Comparison of ENCODE assay signal across 24 mouse cellular contexts in genomic region chr4:141420886-141421285, GRCm38 (mm10). TPM values are rescaled to one million over a fixed set of nuclear protein-coding genes. Genes with fewer than 3 reads are reported as not detected.
DNase-seq lines count a peak whose midpoint lies in the region; ATAC-seq and TF ChIP-seq lines count a peak whose summit lies in the region.
"Had no signal": no experiment of that assay in that cellular context is flagged by ENCODE, and none has a peak within 500 bp of the region (broad histone marks: within the 10 kb centered on the region; RNA-seq: fewer than 3 reads in every experiment).

No protein-coding gene starts in this region.

- 0 out of 2 replicates have a peak, but pooled peaks cover 2% of the 10 kb centered on the region for H3K9me3 ChIP-seq in limb, embryonic 13.5 days
- H3K9me3 ChIP-seq in limb, embryonic 10.5 days (replicated peaks), result no peaks in the 10 kb centered on the region
- H3K9me3 ChIP-seq in stomach, postnatal 0 days (ENCODE audit: control insufficient read depth, low read length), result no peaks in the 10 kb centered on the region
- H3K9me3 ChIP-seq: forebrain, embryonic 13.5 days; liver, embryonic 12.5 days; megakaryocyte, embryonic 14.5 days; midbrain, embryonic 15.5 days had no signal

- TF ChIP-seq CTCF in gastrocnemius, adult 2 months (IDR thresholded peaks at IDR 0.05), result no peak
- TF ChIP-seq CTCF in stomach, postnatal 0 days (IDR thresholded peaks at IDR 0.05; ENCODE audit: low read depth), result no peak

- peaks cover 30% of the 10 kb centered on the region for H3K4me1 ChIP-seq in limb, embryonic 13.5 days
- peaks cover 34% of the 10 kb centered on the region for H3K4me1 ChIP-seq in limb, embryonic 10.5 days
- H3K4me1 ChIP-seq in stomach, postnatal 0 days (replicated peaks; ENCODE audit: control insufficient read depth, insufficient read depth), result peaks cover 4% of the 10 kb centered on the region; the same call in 1 of the 2 replicates

- H3K27me3 ChIP-seq in limb, embryonic 13.5 days, result peaks cover 28% of the 10 kb centered on the region
- H3K27me3 ChIP-seq in limb, embryonic 10.5 days (ENCODE audit: low read depth, poor library complexity, severe bottlenecking), result peaks cover 53% of the 10 kb centered on the region
- H3K27me3 ChIP-seq in stomach, postnatal 0 days (ENCODE audit: control insufficient read depth, insufficient read depth, low read length), result no peaks in the 10 kb centered on the region
- H3K27me3 ChIP-seq: midbrain, embryonic 15.5 days had no signal

- WGBS in limb, embryonic 13.5 days, result 35% methylated on average over 9 of the region's 9 CpGs
- WGBS in limb, embryonic 10.5 days, result 41% methylated on average over 9 of the region's 9 CpGs
- WGBS in stomach, postnatal 0 days, result 53% methylated on average over 9 of the region's 9 CpGs

- H3K9ac ChIP-seq in limb, embryonic 13.5 days, result peak overlapping the region; percentile 51; the same call in 1 of the 2 replicates
- peak overlapping the region; percentile 69; the same call in 1 of the 2 replicates for H3K9ac ChIP-seq in stomach, postnatal 0 days (ENCODE audit: low read length)
- H3K9ac ChIP-seq: forebrain, embryonic 13.5 days; liver, embryonic 12.5 days; midbrain, embryonic 15.5 days had no signal

- no peak for ATAC-seq in limb, embryonic 13.5 days (ENCODE audit: low FRiP score, low read depth)
- no peak for ATAC-seq in stomach, postnatal 0 days (ENCODE audit: low FRiP score, low TSS enrichment)
- ATAC-seq: forebrain, embryonic 13.5 days; hindbrain, embryonic 16.5 days; liver, embryonic 12.5 days; midbrain, embryonic 15.5 days had no signal

- peak overlapping the region; percentile 92 for H3K27ac ChIP-seq in gastrocnemius, adult 2 months
- H3K27ac ChIP-seq in limb, embryonic 13.5 days, result no peak overlapping the region
- H3K27ac ChIP-seq in limb, embryonic 10.5 days, result no peak overlapping the region
- peak overlapping the region; percentile 74 for H3K27ac ChIP-seq in stomach, postnatal 0 days (replicated peaks)
- H3K27ac ChIP-seq: forebrain, embryonic 13.5 days; liver, embryonic 12.5 days; midbrain, embryonic 15.5 days had no signal

- H3K4me3 ChIP-seq in gastrocnemius, adult 2 months, result peak overlapping the region; percentile 75
- H3K4me3 ChIP-seq in limb, embryonic 13.5 days, result no peak overlapping the region
- no peak overlapping the region for H3K4me3 ChIP-seq in limb, embryonic 10.5 days
- H3K4me3 ChIP-seq in stomach, postnatal 0 days (ENCODE audit: low read depth, low read length), result no peak overlapping the region
- H3K4me3 ChIP-seq: forebrain, embryonic 13.5 days; liver, embryonic 12.5 days; megakaryocyte, embryonic 14.5 days; midbrain, embryonic 15.5 days had no signal

- intact Hi-C loops in gastrocnemius, adult 2 months (cut with DNase I), result no loop called here
- intact Hi-C loops in gastrocnemius, postnatal 14 days (cut with DNase I; ENCODE audit: low total_unique reads), result no loop called here
- intact Hi-C loops in left cerebral cortex, postnatal 25 days (cut with DNase I), result no loop called here

- TF ChIP-seq EP300 in stomach, postnatal 0 days (optimal IDR thresholded peaks at IDR 0.05), result no peak

- H3K4me2 ChIP-seq in limb, embryonic 13.5 days (replicated peaks), result no peak overlapping the region
- H3K4me2 ChIP-seq in stomach, postnatal 0 days (replicated peaks; ENCODE audit: low read depth), result no peak overlapping the region
- H3K4me2 ChIP-seq: forebrain, embryonic 13.5 days; liver, embryonic 12.5 days; midbrain, embryonic 15.5 days had no signal

- H3K36me3 ChIP-seq in limb, embryonic 13.5 days, result no peaks in the 10 kb centered on the region
- H3K36me3 ChIP-seq in limb, embryonic 10.5 days, result no peaks in the 10 kb centered on the region
- H3K36me3 ChIP-seq in stomach, postnatal 0 days (ENCODE audit: control insufficient read depth, insufficient read depth, low read length), result no peaks in the 10 kb centered on the region
- H3K36me3 ChIP-seq: liver, embryonic 12.5 days; midbrain, embryonic 15.5 days had no signal

- DNase-seq in gastrocnemius, adult 2 months, result no peak
- DNase-seq in gastrocnemius, postnatal 14 days, result no peak
- DNase-seq in limb, embryonic 10.5 days (ENCODE audit: low spot score), result no peak
- DNase-seq in heart, postnatal 4 days, result peak; percentile 58
- no peak for DNase-seq in stomach, postnatal 0 days (ENCODE audit: low spot score)
- no peak for DNase-seq in left cerebral cortex, postnatal 25 days (ENCODE audit: low spot score in 2 of 2)
- DNase-seq in urinary bladder, adult 2 months (ENCODE audit: low spot score), result no peak
- DNase-seq: adrenal gland, adult 8-10 months; cerebellum, adult 11 months; embryo, embryonic 11 days; kidney, adult 8-10 months; layer of hippocampus, postnatal 36 days; right cerebral cortex, adult 18-20 months; thymus, postnatal 25 days had no signal

RNA-seq across cellular contexts. Expression of gene Hspb7, which starts 0.3 kb away (rescaled TPM):
- 100 to 1,000 TPM; 223 to 468 TPM for total RNA-seq in gastrocnemius, adult 2 months (2021)
- 100 to 1,000 TPM; 218 to 313 TPM for total RNA-seq in gastrocnemius, postnatal 14 days (2021)
- 0.06 and 0.10 TPM in 2 replicates for polyA plus RNA-seq in limb, embryonic 13.5 days (2015; fragmentation: Nextera tagmentation; extraction: Ambion mirVana)
- polyA plus RNA-seq in limb, embryonic 10.5 days (2016; fragmentation: Nextera tagmentation; extraction: Ambion mirVana), result 0.05 and 0.06 TPM in 2 replicates
- 100 to 1,000 TPM; 865 to 923 TPM for total RNA-seq in heart, postnatal 4 days (2021)
- polyA plus RNA-seq in stomach, postnatal 0 days (2015; fragmentation: Nextera tagmentation; extraction: Ambion mirVana), result 2.3 and 3.5 TPM in 2 replicates
- total RNA-seq in left cerebral cortex, postnatal 25 days (2021), result under 1 TPM; 0.39 to 0.66 TPM
- 30.6 and 48.4 TPM in 2 replicates for polyA plus RNA-seq in urinary bladder, adult 2 months (2012; rRNA removed)
- total RNA-seq: layer of hippocampus, postnatal 36 days; MEL had no signal
- polyA plus RNA-seq: forebrain, embryonic 13.5 days; midbrain, embryonic 15.5 days had no signal

RNA-seq across cellular contexts. Expression of gene Clcnkb, which starts 5.1 kb away (rescaled TPM):
- under 1 TPM in 1 of 2 experiments, not detected in 1; 0.25 TPM for total RNA-seq in gastrocnemius, adult 2 months (2021)
- under 1 TPM; 0.31 to 0.80 TPM for total RNA-seq in gastrocnemius, postnatal 14 days (2021)
- not detected in 2 replicates for polyA plus RNA-seq in limb, embryonic 13.5 days (2015; fragmentation: Nextera tagmentation; extraction: Ambion mirVana)
- polyA plus RNA-seq in limb, embryonic 10.5 days (2016; fragmentation: Nextera tagmentation; extraction: Ambion mirVana), result not detected in 2 replicates
- 1 to 10 TPM in 1 of 2 experiments, under 1 TPM in 1; 0.61 to 1.3 TPM for total RNA-seq in heart, postnatal 4 days (2021)
- not detected in 2 replicates for polyA plus RNA-seq in stomach, postnatal 0 days (2015; fragmentation: Nextera tagmentation; extraction: Ambion mirVana)
- total RNA-seq in left cerebral cortex, postnatal 25 days (2021), result not detected
- 0.30 TPM in 1 of 2 replicates, not detected in the other for polyA plus RNA-seq in urinary bladder, adult 2 months (2012; rRNA removed)
- total RNA-seq: adrenal gland, adult 8-10 months; layer of hippocampus, postnatal 36 days; MEL had no signal
- polyA plus RNA-seq: forebrain, embryonic 13.5 days; hindbrain, embryonic 16.5 days; liver, embryonic 12.5 days; midbrain, embryonic 15.5 days; small intestine, adult 2 months had no signal

RNA-seq across cellular contexts. Expression of gene Srarp, which starts 15.0 kb away (rescaled TPM):
- 1 to 10 TPM in 1 of 2 experiments, under 1 TPM in 1; 0.92 to 1.6 TPM for total RNA-seq in gastrocnemius, adult 2 months (2021)
- total RNA-seq in gastrocnemius, postnatal 14 days (2021), result not detected
- not detected in 2 replicates for polyA plus RNA-seq in limb, embryonic 13.5 days (2015; fragmentation: Nextera tagmentation; extraction: Ambion mirVana)
- not detected in 2 replicates for polyA plus RNA-seq in limb, embryonic 10.5 days (2016; fragmentation: Nextera tagmentation; extraction: Ambion mirVana)
- total RNA-seq in heart, postnatal 4 days (2021), result not detected
- polyA plus RNA-seq in stomach, postnatal 0 days (2015; fragmentation: Nextera tagmentation; extraction: Ambion mirVana), result not detected in 2 replicates
- 1 to 10 TPM; 4.7 to 6.0 TPM for total RNA-seq in left cerebral cortex, postnatal 25 days (2021)
- 0.81 and 0.85 TPM in 2 replicates for polyA plus RNA-seq in urinary bladder, adult 2 months (2012; rRNA removed)
- total RNA-seq: MEL had no signal
- polyA plus RNA-seq: forebrain, embryonic 13.5 days; liver, embryonic 12.5 days; lung, embryonic 16.5 days; small intestine, adult 2 months had no signal

RNA-seq across cellular contexts. Expression of gene Clcnka, which starts 22.4 kb away (rescaled TPM):
- not detected for total RNA-seq in gastrocnemius, adult 2 months (2021)
- 1 to 10 TPM; 1.2 to 1.8 TPM for total RNA-seq in gastrocnemius, postnatal 14 days (2021)
- polyA plus RNA-seq in limb, embryonic 13.5 days (2015; fragmentation: Nextera tagmentation; extraction: Ambion mirVana), result 0.23 and 0.36 TPM in 2 replicates
- polyA plus RNA-seq in limb, embryonic 10.5 days (2016; fragmentation: Nextera tagmentation; extraction: Ambion mirVana), result 0.13 and 0.19 TPM in 2 replicates
- total RNA-seq in heart, postnatal 4 days (2021), result not detected
- polyA plus RNA-seq in stomach, postnatal 0 days (2015; fragmentation: Nextera tagmentation; extraction: Ambion mirVana), result 0.08 TPM in 1 of 2 replicates, not detected in the other
- not detected for total RNA-seq in left cerebral cortex, postnatal 25 days (2021)
- not detected in 2 replicates for polyA plus RNA-seq in urinary bladder, adult 2 months (2012; rRNA removed)
- total RNA-seq: adrenal gland, adult 8-10 months; layer of hippocampus, postnatal 36 days; left cerebral cortex, postnatal 36 days; MEL had no signal
- polyA plus RNA-seq: liver, embryonic 12.5 days; midbrain, embryonic 15.5 days; small intestine, adult 2 months had no signal

RNA-seq across cellular contexts. Expression of gene Zbtb17, which starts 23.6 kb away (rescaled TPM):
- 10 to 100 TPM; 30.2 to 30.6 TPM for total RNA-seq in gastrocnemius, adult 2 months (2021)
- total RNA-seq in gastrocnemius, postnatal 14 days (2021), result 10 to 100 TPM; 16.2 to 16.7 TPM
- 48.6 and 48.7 TPM in 2 replicates for polyA plus RNA-seq in limb, embryonic 13.5 days (2015; fragmentation: Nextera tagmentation; extraction: Ambion mirVana)
- polyA plus RNA-seq in limb, embryonic 10.5 days (2016; fragmentation: Nextera tagmentation; extraction: Ambion mirVana), result 60.6 and 66.5 TPM in 2 replicates
- total RNA-seq in heart, postnatal 4 days (2021), result 10 to 100 TPM; 19.2 to 21.7 TPM
- polyA plus RNA-seq in stomach, postnatal 0 days (2015; fragmentation: Nextera tagmentation; extraction: Ambion mirVana), result 13.3 and 16.8 TPM in 2 replicates
- total RNA-seq in left cerebral cortex, postnatal 25 days (2021), result 10 to 100 TPM; 42.1 to 43.3 TPM
- 23.4 and 26.3 TPM in 2 replicates for polyA plus RNA-seq in urinary bladder, adult 2 months (2012; rRNA removed)

Comparison
In these comparisons a context has a peak if more than half of its experiments do, and no peak if none do; other contexts are left out.
1. H3K27ac ChIP-seq: peak in gastrocnemius, adult 2 months (single experiment) and stomach, postnatal 0 days (single experiment); none in limb, embryonic 13.5 days (single experiment) and limb, embryonic 10.5 days (single experiment).
2. RNA of gene Hspb7, which starts 0.3 kb away (total RNA-seq): 865 to 923 TPM in heart, postnatal 4 days, 223 to 468 TPM in gastrocnemius, adult 2 months and 218 to 313 TPM in gastrocnemius, postnatal 14 days; 0.39 to 0.66 TPM in left cerebral cortex, postnatal 25 days; every median in the first group is over 100 times any median in the second.